Mouse (Mus musculus): ENCODE results near the gene Fancc.

The Fancc gene

GRCm38 (mm10) chr13:63256807-63257206 is 240.3 kb downstream of the Fancc start:
- DNase-seq: peak; percentile 73

DNA sequence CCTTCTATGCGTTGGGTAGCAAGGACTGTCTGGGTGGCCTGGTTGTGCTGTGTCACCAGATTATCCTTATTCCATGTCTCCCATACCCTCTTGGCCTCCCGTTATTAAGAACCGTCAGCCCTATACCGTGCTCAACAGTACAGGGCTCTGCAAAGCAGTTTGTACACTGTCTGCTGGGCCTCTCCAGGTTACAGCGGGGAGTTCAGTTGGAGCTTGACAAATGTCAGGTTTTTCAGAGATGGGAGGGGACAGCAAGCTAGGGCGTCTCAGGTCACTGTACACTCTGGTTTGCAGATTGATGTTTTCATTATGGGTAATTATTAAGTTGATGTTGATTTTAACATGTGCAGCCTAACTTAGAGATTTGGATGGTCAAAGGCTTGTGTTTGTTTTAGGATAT is 240.9 kb downstream of the Fancc start:
- DNase-seq: peak; percentile 38

- DNase-seq: peak; percentile 61
These were observed 241.5 kb downstream of the Fancc start for GRCm38 (mm10) chr13:63255519-63256011.

GRCm38 (mm10) chr13:63253886-63254636 is 243.0 kb downstream of the Fancc start:
- no peak for DNase-seq

GRCm38 (mm10) chr13:63253147-63253546 is 243.9 kb downstream of the Fancc start:
- DNase-seq: no peak

DNA sequence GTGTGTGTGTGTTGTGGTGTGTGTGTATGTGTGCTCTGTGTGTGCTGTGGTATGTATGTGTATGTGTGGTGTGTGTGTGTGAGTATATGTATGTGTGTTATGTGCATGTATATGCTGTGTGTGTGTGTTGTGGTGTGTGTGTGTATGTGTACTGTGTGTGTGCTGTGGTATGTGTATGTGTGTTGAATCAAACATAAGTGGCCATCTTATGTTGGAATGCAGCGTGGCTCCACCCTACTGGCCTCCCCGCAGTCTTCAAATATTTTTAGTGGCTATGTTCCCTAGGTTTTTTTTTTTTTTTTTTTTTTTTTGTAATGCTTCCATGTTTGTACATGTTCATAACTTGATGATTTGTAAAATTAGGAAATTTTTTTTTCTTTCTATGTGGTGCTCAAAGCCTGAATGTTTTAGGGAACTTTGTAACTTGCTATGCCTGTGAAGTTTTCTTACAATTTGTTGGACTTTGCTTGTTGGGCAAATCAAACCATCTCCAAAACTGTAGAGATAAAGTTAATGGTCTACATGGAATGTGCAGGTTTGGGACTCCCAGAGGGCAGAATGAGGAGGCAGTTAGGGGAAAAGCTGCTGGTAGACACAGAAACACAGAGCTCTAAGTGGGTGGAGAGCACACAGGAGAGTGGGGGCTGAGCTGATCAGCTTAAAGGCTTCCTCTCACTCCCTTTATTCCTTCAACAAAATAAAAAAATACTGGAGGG is 244.6 kb downstream of the Fancc start:
- no peak for DNase-seq

DNA sequence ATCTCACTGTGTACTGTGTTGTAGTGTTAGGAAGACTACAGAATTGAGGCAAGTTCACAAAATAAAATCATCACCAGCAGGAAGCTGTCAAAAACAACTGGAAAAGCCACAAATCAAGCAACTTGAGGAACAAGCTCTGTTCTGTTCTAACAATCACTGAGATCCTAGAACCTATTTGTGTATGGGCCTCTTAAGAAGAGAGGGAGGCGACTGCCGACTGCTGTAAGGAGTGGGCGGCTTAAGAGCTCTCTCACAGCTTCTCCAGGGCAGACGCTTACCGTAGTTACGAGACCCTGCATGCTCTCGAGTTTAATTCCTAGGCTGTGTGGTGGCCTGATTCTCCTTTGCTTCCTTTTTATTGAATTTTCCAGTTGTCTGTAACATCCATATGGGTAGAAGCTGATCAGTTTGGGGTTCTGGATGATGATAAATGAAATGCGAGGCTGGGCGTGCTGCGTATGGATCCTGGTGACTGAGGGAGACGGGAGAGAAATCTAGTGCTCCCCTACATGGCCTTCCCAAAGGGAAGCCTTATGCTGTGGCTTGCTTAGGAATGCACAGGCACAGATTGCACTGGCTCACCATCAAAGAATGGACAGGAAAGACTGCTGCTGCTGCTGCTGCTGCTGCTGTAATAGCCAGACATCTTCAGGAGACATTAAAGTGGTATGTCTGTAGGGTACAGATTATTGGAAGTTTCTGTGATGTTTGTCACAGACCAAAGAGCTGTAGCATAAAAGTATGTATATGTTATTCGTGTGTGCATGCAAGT is 245.8 kb downstream of the Fancc start:
- no peak for DNase-seq

DNA sequence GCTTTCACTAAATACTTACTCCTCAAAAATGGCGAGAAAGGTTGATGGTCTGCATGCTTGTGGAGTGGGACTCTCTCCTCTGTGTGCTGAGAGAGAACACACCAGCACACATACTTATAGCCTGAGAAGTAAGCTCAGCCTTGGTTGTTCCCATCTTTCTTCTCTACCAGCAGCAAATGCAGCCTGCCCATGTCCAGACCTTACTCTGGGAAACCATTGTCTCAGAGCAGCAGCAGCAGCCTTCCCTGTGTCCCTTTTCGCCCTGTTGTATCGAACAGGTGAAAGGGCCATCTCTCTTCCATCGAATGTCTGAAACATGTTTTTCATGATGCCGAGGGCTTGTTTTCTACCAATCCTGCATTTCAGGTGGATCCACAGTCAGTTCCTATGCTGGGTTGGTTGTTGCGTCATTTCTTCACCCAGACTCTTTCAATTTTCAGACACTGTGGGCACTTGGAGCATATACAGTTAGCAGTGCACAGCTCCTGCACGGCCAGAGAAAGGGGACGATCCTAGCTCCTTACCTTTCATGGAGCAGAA is 246.6 kb downstream of the Fancc start:
- DNase-seq: no peak

GRCm38 (mm10) chr13:63249741-63250431 is 247.2 kb downstream of the Fancc start:
- no peak for DNase-seq

DNA sequence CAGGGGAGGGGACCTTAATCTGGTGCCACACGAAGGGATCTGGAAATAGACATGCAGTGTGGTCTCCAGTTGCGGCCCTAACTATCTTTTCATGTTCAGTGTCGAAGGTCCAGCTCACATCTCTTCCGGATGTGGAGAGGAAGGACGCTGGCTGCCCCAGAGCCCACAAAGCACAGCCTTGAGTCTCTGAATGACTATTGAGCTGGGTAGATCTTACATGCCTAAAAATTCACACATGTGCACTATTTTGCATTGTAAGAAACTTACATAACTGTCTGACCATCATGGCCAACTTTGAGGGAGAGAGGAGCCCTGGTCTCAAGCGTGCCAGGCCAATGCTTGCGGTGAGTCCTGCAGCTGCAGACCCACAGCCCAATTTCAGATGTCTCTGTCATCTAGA is 247.9 kb downstream of the Fancc start:
- no peak for DNase-seq

DNA sequence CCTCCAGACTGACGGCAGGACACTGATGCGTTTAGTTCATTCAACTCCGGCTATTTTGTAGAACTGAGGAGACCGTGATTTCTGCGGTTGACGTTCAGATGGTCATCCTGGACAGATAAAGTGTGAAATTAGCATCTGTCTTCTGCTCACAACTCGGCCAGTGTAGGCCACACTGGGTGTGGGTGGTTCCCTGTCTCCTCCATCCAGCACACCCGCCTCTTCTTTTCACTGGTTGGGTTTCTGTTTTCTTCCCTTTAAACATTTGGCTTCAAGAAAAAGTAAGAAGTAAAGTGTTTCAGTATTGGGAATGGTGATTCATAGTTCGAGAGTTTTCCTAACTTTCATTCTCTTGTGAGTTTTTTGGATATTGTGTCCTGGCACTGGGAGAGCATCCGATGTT is 248.8 kb downstream of the Fancc start:
- DNase-seq: no peak

DNA sequence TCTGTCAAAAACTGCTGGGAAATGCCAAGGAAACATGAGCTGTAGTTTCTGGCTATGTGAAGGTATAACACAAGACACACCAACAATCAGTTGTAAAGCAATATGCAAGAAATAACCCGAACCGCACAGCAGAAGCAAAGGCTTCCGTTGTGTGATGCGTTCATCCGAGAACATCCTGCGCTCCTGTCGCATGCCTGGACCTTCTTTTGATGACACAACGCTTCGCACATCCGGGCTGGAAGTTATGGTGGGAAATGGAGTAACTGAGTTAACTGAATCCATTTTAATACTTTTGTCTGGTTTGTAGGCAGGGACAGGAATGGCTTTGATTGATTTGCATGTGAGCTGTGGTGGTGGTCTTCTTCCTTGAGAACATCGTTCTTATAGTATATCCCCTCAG is 249.4 kb downstream of the Fancc start:
- no peak for DNase-seq

DNA sequence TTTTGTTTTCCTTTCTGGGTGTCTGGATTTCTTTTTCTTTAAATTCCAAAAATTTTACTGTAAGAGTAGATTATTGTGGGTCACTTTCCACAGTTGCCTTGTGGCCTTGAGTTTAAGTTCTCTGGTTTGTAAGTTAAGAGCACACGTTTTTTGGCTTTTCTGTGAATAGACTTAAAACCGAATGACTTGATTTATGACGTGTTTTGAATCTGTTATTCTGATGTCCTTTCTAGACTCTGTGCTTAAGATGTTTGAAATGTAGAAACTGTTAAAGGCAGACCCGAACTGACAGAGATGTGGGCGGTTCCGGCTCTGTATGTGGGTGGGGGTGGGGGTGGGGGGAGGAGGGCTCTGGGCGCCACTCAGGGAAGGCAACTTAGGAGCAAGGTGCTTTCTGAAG is 250.0 kb downstream of the Fancc start:
- no peak for DNase-seq

DNA sequence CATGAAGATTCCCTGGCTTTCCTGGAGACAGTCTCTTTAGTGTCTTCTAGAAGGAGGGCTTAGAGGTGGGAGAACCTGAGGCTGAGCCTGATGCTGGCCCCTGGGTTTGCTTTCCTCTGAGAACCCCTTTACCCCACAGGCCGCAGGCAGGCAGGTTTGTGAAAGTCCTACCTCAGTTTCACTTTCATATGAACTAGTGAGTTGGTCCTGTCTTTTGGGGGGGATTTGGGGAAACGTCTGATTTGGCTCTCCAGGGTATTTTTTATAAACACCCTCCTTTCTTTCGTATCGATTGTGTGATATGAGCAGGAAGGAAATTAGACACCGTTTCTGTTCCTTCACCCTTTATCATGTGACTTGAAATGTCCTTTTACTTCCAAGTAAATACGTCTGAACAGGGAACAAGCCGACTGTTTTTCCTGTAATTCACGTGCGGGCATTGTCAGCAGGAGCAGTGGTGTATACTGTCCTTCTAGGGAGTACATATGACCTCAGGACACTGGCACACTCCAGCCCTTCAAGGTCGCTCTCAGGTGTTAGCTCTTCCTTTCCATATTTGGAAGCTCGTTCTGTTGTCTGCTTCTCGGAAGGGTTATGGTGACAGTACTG is 250.6 kb downstream of the Fancc start:
- DNase-seq: no peak

GRCm38 (mm10) chr13:63245812-63246211 is 251.3 kb downstream of the Fancc start:
- no peak for DNase-seq

DNA sequence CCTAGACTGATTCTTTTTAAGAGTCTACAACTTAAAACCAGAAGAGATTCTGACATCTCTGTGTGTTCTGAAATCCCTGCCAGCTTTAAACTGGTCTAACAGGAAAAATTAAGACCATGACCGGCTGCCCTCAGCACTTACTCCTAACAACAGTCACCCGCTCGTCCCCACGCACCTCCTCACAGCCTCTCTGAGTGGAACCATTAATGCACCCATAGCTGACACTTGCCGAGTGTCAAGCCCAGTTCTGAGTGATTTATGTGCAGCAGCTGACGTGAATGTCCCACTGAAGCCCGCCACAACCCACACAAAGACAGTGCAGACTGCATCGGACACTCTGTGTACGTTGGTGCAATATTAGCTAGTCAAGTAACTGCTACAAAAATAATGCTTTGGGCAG is 251.9 kb downstream of the Fancc start:
- DNase-seq: no peak

DNA sequence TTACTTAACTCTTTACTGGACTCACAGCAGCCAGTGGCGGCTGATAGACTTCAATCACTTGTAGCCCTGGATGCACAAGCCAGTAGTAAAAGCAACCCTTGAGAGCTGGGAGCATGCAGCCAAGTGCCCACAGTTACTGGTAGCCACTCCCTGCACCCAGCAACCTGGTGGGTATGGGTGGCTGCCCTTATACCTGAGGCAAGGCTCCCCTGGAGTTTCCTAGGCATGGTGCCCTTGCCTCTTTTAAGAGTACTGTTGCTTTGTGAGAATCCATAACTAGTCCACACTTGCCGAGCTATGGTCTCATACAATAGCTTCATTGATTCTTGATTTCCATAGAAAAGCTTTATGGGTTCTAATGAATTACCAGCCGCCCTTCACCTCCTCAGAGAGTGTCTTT is 252.7 kb downstream of the Fancc start:
- no peak for DNase-seq

DNA sequence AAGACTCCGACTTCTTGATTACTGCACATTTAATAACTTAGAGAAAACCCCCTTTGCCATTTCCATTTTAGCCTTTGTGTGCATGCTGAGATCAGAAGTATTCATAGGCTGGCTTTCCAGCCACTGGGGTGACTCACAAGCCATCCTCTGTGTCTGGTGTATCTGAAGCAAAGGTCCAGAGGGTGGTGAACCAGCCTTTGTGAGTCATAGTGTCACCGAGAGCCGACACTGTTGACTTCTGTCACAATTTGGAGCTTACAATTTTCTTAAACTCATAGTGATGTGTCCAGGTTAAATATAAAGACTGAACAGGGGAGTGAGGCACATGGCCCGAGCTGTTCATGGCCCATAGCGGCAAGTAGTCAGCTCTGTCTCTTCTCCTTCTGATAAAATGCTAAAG is 253.5 kb downstream of the Fancc start:
- no peak for DNase-seq

DNA sequence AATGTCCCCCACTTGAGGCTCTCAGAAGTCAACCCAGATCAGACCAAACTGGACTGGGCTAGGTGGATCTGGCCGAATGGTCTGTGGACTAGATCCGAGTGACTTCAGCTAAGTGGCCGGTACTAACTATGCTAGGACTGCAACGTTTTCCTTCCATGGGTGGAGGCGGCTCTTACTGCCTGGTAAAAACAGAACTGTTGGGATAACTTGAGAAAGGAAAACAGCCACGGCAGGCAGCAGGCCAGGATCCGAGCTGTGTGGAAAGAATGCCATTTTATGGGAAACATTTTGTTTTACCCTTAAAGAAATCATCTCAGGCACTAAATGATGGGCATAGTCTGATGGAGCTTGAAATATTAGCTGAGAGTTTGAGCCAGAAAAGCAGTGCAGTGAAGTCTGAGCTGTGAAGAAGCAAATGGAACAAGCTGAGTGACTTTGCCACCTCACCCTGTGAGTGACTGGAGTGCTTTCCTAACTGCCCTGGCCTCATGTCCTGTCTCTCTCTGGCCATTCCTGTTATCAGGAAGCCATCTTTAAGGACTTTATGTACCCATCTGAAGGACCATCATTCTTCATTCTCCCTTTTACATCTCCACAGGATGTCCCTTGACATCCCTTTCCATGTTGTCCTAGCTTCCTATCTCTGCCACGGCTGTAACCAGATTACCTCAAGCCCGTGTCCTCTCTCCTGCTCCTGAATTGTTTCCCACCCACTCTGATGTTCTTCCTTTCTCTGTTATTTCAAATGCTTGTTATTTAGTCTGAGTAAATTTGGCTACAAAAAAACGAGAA is 254.5 kb downstream of the Fancc start:
- peak; percentile 65 for DNase-seq

GRCm38 (mm10) chr13:63241665-63242064 is 255.4 kb downstream of the Fancc start:
- no peak for DNase-seq

- peak; percentile 31 for DNase-seq
These were observed 256.2 kb downstream of the Fancc start for GRCm38 (mm10) chr13:63240835-63241234.
